Mouse (Mus musculus) lung, postnatal 10 days (tissue): ENCODE measurements around the gene Ctsw.

ENCODE experiments used
- DNase-seq: peaks from one replicate; pipeline ENCODE4 v3.0.0; 2021

Gene Ctsw

DNA sequence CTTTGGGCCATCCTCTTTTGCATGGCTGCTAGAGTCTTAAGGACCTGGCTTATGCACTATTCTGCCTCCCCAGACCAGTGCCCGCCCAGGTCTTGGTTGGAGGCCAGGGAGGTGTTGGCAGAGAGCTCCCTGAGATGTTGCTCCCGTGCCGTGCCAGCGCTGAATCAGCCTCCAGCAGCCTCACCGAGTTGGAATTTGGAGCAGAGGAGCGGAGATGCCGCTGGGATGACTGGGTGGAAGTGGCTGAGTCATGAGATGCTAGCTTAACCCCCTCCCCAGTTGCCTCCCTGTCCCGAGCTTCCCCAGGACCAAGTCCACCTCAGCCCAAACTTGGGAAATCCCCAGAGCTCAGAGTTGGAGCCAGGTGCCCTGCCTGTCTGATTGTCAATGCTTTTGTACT lies 38.5 kb downstream of the Ctsw start:
- DNase-seq: no peak

DNA sequence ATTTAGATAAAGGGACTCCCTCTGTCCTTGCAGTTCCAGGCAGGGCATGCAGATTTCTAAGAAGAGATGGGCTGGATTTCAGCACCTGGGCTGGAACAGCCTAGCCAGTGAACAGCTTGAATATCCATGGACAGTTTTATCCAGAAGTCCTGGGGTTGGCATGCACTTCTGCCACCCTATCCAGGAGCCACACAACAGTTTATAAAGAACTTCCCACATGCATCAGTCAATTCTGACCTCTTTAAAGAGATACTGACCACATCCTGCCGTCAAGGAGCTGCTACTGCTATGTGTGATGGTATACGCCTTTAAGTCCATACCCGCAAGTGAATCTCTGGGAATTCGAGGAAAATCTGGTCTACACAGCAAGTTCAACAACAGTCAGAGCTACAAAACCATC lies 39.1 kb downstream of the Ctsw start:
- DNase-seq: no peak

GRCm38 (mm10) chr19:5428083-5428482 lies 40.2 kb downstream of the Ctsw start:
- DNase-seq: peak; percentile 76

DNA sequence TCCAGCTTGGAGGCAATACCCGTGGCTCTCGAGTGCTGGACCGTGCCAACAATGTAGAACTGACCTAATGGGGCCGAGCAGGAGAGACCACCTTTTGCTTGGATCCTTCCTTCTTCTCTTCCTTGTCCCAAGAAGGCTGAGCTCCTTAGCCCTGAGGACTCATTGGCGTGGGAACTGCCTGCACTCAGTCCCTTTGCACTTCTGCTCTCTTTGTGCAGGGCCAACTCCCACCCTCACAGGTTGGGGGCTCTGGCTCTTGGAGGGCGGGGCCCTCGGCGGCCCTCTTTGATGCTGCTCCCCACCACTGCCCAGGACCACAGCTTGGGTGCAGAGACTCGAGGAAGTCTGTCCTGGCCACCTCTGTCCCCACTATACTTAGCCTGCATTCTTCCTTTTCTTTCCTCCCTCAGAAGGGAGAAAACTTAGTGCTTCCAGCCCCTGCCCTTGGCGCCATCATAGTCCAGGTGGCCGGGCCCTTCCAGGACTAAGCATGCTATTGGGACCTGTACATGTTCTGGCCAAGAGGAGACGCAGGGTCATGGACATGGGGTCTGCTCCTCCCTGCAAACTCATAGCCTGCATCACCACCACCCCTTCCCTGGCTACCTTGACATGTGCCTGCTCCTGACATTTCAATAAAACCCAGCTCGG lies 41.5 kb downstream of the Ctsw start:
- no peak for DNase-seq

DNA sequence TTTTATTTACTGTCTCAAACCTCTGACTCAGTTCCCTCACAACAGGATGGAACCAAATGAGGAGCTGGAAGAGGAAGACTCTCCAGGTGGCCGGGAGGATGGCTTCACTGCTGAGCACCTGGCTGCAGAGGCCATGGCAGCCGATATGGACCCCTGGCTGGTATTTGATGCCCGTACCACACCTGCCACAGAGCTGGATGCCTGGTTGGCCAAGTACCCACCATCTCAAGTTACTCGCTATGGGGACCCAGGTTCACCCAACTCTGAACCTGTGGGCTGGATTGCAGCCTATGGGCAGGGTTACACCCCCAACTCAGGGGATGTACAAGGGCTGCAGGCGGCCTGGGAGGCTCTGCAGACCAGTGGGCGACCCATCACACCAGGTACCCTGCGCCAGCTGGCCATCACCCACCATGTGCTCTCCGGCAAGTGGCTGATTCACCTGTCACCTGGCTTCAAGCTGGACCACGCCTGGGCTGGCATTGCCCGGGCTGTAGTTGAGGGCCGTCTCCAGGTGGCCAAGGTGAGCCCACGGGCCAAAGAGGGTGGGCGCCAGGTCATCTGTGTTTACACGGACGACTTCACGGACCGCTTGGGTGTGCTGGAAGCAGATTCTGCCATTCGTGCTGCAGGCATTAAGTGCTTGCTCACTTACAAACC lies 42.3 kb downstream of the Ctsw start:
- DNase-seq: no peak

- peak; percentile 95 for DNase-seq
These were observed 43.2 kb downstream of the Ctsw start, which contains the start of the genes Drap1 and AI837181 for GRCm38 (mm10) chr19:5424782-5425741. Drap1 (minus strand) TSS chr19:5424979. AI837181 (plus strand) TSS chr19:5425144.

- DNase-seq: peak; percentile 90
These were observed 44.1 kb downstream of the Ctsw start for GRCm38 (mm10) chr19:5424092-5424781.

DNA sequence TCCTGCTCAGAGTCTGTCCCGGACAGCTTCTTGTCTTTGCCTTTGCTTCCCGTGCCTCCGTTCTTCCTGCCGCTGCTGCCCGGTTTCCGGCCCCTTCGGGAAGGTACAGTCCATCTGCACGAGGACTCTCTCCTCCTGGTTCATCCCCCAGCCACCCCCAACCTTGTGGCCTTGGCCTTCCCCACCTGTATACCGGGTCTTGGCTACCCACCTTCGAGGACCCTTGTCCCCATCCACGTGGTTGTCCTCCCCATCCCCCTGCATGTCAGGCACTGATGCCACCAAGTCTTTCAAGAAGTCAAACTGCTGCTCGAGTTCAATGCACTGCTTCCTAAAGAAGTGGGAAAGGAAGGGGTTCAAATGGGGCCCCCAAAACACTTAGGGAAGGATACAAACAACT lies 44.7 kb downstream of the Ctsw start:
- DNase-seq: no peak

GRCm38 (mm10) chr19:5422895-5423443 lies 45.3 kb downstream of the Ctsw start:
- DNase-seq: peak; percentile 12

DNA sequence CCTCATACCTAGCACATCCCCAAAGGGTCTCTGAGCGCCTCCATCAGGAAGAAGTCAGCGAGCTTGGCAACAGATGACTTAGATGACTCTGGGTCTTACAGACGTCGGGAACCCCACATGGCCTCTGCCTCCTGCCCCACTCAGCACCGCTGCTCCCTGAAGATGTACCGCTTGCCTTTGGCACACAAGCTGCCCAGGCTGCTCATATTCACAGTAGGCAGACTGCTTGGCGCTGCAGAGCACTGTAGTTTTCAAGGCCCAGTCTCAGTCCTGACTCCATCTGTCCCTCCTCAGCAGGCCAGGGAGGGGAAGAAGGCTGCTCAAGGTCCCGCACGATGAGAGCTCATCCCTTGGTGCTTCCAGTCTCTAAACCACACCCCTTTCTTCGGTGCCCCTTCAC lies 46.0 kb downstream of the Ctsw start:
- no peak for DNase-seq

GRCm38 (mm10) chr19:5421784-5422183 lies 46.5 kb downstream of the Ctsw start:
- DNase-seq: peak; percentile 1

- DNase-seq: no peak
These were observed 47.7 kb downstream of the Ctsw start for GRCm38 (mm10) chr19:5420579-5420978.

GRCm38 (mm10) chr19:5419630-5420029 lies 48.7 kb downstream of the Ctsw start:
- no peak for DNase-seq

DNA sequence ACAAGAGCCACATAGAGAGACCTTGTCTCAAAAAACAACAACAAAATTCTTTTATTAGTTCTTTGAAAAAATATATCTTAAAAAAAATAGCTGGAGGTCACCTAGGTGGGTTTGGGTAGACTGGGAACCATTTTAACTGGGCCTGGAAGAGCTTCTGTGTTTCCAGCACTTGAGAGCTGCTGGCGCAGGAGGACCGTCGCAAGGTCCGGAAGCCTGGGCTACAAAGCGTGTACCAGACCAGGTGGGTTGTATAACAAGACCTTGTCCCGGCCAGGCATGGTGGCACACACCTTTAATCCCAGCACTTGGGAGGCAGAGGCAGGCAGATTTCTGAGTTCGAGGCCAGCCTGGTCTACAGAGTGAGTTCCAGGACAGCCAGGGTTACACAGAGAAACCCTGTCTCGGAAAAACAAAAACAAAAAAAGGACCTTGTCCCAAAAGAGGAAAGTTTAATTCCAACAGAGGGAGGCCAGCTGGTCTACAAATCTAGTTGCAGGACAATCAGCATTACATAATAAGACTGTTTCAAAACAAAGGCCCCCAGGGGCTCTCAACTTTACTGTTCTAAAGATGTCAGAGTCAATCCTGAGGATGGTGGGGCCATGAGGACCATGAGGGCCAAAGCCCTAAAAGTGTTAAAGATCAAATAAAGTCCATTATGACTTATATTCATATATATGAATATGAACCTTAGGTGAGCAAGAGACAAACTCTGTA lies 49.4 kb downstream of the Ctsw start:
- no peak for DNase-seq
